Mouse (Mus musculus) T-helper 2 cell (primary cell): Measurements from ENCODE around the gene Esyt1.
"Not testable (repeated sequence)": the region's sequence is repeated elsewhere in the genome, so short reads cannot be mapped to it uniquely, and the experiment has no call there.

Source experiments
- in situ Hi-C: fragments of 300-600 bp; cut with MboI, MseI; formaldehyde crosslinking; loops from one replicate; pipeline ENCODE4 v1.15.1; 2025; ENCODE audit warnings: high pct_unique_total_duplicates

The Esyt1 gene

GRCm38 (mm10) chr10:128525671-128526308 is at the start of gene Esyt1:
TSS of gene Esyt1 (minus strand) at chr10:128525871.
- in situ Hi-C loops: loop anchor here (5.0 kb wide), 1 partner anchor 33 kb away; the partner anchor contains the start of gene Myl6

GRCm38 (mm10) chr10:128575063-128575462 is 49.4 kb upstream of the Esyt1 start:
- in situ Hi-C loops: no loop called here

- in situ Hi-C loops: loop anchor here (5.0 kb wide), 1 partner anchor 51 kb away; no protein-coding TSS in a partner anchor
These were observed 40.3 kb upstream of the Esyt1 start, which contains the start of gene Pa2g4 for GRCm38 (mm10) chr10:128565788-128566531. TSS of gene Pa2g4 (minus strand) at chr10:128565987.

- in situ Hi-C loops: loop anchor here (5.0 kb wide), 1 partner anchor 52 kb away; no protein-coding TSS in a partner anchor
These were observed 39.6 kb upstream of the Esyt1 start for GRCm38 (mm10) chr10:128565206-128565787.

GRCm38 (mm10) chr10:128563544-128563943 is 37.9 kb upstream of the Esyt1 start:
- in situ Hi-C loops: no loop called here

- in situ Hi-C loops: no loop called here
These were observed 31.3 kb upstream of the Esyt1 start for GRCm38 (mm10) chr10:128556963-128557362.

- in situ Hi-C loops: no loop called here
These were observed 30.6 kb upstream of the Esyt1 start for GRCm38 (mm10) chr10:128556286-128556685.

- in situ Hi-C loops: not testable (repeated sequence)
These were observed 29.9 kb upstream of the Esyt1 start for GRCm38 (mm10) chr10:128555567-128555966.

GRCm38 (mm10) chr10:128550144-128550823 is 24.6 kb upstream of the Esyt1 start:
- in situ Hi-C loops: not testable (repeated sequence)

- in situ Hi-C loops: not testable (repeated sequence)
These were observed 24.0 kb upstream of the Esyt1 start for GRCm38 (mm10) chr10:128549682-128550057.

- in situ Hi-C loops: no loop called here
These were observed 23.4 kb upstream of the Esyt1 start, which contains the start of gene Rpl41 for GRCm38 (mm10) chr10:128548947-128549681. TSS of gene Rpl41 (minus strand) at chr10:128549305.

- in situ Hi-C loops: not testable (repeated sequence)
These were observed 22.6 kb upstream of the Esyt1 start for GRCm38 (mm10) chr10:128548051-128548791.

- in situ Hi-C loops: no loop called here
These were observed 21.8 kb upstream of the Esyt1 start, which contains the start of gene Zc3h10 for GRCm38 (mm10) chr10:128547361-128548032. TSS of gene Zc3h10 (minus strand) at chr10:128547774.

- in situ Hi-C loops: no loop called here
These were observed 21.1 kb upstream of the Esyt1 start for GRCm38 (mm10) chr10:128546787-128547186.

- in situ Hi-C loops: no loop called here
These were observed 20.7 kb upstream of the Esyt1 start for GRCm38 (mm10) chr10:128546361-128546760.

- in situ Hi-C loops: no loop called here
These were observed 19.9 kb upstream of the Esyt1 start for GRCm38 (mm10) chr10:128545570-128545898.

- in situ Hi-C loops: no loop called here
These were observed 19.3 kb upstream of the Esyt1 start for GRCm38 (mm10) chr10:128544674-128545569.

GRCm38 (mm10) chr10:128544151-128544657 is 18.5 kb upstream of the Esyt1 start:
- in situ Hi-C loops: no loop called here

GRCm38 (mm10) chr10:128543100-128543499 is 17.4 kb upstream of the Esyt1 start:
- in situ Hi-C loops: no loop called here
